Mouse (Mus musculus): Measurements from ENCODE around the gene Paics.
"Not testable (repeated sequence)": the region's sequence is repeated elsewhere in the genome, so short reads cannot be mapped to it uniquely, and the experiment has no call there.

Paics gene

GRCm38 (mm10) chr5:76951106-76952027, at the start of gene Paics, which contains the start of gene Ppat:
Gene Paics, plus strand, starts transcription at chr5:76951307.
Gene Ppat, minus strand, starts transcription at chr5:76951578.
- DNase-seq (ENCODE audit: low spot score): peak; percentile 99

DNA sequence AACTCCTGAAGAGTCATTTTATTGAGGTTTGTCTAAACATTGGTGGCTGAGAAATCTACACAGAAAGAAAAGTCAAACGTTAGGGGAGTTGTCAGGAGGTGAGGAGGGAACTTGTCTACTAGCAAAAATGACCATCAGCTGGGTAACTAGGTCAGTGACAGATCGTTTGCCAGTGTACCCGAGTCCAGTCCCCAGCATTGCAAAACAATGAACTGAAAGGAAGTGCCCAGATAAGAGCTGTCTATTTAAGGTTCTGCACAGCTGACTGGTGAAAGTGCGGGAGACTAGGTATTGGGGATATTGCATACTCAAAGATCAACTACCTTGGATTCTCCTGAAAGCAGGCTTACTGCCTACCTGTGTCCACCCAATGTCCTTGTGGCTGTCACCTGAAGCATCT, 49.0 kb upstream of the Paics start:
- no peak for DNase-seq (ENCODE audit: low spot score)

DNA sequence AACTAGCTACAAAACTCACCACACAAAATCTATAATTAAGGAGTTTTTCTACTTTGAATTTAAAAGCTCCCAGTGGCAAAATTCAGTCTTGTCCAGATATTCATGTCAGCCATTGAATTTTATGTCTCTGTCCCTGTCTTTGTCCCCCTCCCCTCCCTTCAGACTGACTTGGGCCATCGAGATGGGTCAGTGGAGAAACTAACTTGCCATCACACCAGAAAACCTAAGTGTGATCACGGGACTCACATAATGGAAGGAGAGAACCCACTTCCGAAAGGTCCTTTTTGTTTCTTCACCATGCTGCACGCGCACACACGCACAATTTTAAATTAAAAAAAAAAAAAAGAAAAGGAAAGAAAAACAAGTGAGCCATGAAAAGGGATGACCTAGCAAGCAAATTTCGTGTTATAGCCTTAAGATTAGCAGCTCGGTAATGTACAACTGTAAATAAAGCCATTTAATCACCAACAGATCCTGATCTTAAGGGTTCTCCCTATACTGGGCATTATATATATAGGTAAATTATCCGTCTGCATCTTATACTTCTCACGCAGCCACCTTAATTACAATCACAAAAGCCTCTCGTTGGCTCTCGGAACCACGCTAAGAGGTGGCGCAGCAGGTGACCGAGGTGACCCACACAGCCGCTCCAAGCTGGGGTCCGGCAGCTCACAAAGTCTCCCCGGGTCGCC, 46.2 kb upstream of the Paics start:
- DNase-seq (ENCODE audit: low spot score): no peak

- DNase-seq (ENCODE audit: low spot score): peak; percentile 96
Observed at GRCm38 (mm10) chr5:76905405-76906154, 45.5 kb upstream of the Paics start, which contains the start of gene Aasdh. Gene Aasdh, minus strand, starts transcription at chr5:76905514.

DNA sequence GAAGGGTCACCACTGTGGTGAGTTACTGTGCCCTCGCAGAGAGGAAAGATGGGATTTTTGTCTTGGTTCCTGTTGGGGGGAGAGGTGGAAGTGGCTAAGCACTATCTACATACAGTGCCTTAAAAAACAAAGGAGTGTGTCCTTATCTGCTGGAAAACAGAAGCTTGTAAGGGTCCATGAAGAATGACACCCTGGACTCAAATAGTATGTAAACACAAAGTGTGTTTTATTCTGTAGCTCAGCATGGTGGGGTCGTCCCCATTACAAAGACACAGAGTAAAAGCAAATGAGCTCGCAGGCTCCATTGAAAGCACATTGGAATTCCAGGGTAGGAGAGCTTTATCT, 45.0 kb upstream of the Paics start:
- peak; percentile 19 for DNase-seq (ENCODE audit: low spot score)

DNA sequence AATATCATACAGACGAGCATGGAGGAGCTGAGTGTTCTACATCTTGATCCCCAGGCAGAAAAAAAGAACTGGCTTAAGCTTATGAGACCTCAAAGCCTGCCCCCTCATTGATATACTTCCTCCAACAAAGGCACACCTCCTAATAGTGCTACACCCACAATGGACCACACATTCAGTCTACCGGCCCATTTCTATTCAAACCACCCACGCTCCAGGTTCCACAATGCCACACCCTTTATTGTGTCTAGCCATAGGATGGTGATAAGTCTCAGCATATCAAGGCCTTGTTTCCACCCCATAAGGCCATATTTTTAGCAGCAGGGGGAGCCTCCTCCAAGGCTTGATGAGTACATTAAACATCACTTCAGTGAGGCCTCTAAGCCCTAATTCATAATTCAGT, 40.3 kb upstream of the Paics start:
- no peak for DNase-seq (ENCODE audit: low spot score)

DNA sequence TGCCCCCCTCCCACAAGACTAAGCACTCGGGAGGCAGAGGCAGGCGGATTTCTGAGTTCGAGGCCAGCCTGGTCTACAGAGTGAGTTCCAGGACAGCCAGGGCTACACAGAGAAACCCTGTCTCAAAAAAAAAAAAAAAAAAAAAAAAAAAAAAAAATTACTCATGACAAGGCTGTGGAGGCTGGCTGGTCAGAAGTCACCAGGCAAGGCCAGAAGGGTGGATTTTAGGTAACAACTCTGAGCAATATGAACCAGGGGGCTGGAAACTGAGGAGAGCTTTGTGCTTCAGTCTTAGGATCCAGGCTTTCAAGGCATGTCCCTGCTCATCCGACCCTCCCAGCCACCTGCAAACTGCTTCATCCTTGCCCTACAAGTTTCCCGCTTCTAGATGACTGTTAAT, 38.6 kb upstream of the Paics start:
- not testable (repeated sequence) for DNase-seq (ENCODE audit: low spot score)

- no peak for DNase-seq (ENCODE audit: low spot score)
Observed at GRCm38 (mm10) chr5:76922833-76923232, 28.3 kb upstream of the Paics start.

DNA sequence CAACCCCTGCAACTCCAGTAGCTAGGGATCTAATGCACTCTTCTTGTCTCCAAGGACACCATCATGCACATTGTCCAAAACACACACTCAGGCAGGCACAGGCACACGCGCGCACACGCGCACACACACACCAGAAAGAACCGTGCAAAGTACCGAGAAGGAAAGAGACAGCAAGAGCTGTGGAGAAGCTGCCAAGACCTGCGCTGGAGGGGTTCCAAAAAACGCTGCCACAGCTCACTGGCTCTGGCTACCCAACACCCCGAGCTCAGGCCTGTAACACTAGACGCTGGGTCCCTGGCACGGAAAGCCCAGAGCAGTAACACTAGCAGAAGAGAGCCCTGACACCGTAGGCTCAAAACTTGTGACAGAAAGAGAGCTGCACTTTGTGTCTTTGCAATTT, 27.7 kb upstream of the Paics start:
- DNase-seq (ENCODE audit: low spot score): no peak

DNA sequence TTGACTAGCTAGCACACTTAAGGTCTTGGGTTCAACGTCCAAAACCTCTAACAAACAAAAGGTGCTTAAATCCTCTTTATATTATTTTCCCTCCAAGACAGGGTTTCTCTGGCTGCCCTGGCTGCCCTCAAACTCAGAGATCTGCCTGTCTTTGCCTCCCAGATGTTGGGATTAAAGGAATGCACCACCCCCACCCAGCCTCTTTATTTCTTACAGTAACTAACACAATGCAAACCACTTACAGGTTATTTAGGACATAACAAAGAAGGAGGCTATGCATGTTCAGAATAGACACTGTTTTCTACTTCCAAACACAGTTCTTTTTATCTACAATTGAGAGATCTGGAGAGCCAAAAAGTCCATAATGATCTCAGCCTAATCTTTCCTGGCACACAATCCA, 26.8 kb upstream of the Paics start:
- DNase-seq (ENCODE audit: low spot score): no peak

DNA sequence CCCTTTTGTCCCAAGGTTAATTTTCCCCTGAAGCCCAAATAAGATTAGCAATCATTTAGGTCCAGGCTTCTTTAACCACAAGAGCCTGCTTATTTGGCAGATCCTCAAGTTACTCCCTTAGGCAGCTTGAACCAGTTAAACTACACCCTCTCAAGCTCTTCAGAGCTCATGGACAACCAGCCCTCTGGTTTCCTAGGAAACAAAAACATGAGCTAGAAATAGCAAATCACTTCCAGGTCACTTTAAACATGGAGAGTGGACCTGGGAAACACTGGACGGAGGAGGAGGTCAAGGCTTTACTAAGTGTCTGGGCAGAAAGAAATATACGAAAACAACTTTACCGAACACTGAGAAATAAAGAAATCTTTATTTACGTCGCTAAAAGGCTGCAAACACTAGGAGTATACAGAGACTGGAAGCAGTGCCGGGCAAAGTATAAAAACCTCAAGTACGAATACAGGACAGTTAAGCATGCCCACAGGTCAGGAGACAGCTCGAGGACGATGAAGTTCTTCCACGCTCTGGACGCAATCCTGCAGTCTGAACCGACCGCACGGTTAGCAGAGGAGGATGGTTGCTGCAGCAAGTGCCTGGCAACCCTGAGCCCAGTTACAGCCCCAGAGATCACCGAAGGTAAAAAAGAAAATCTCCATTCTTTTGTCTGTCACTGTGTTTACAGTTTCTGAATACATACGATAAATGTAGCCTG, 22.8 kb upstream of the Paics start:
- no peak for DNase-seq (ENCODE audit: low spot score)

- DNase-seq (ENCODE audit: low spot score): no peak
Observed at GRCm38 (mm10) chr5:76929180-76929877, 21.8 kb upstream of the Paics start.

- DNase-seq (ENCODE audit: low spot score): no peak
Observed at GRCm38 (mm10) chr5:76939717-76940116, 11.4 kb upstream of the Paics start.

GRCm38 (mm10) chr5:76941975-76942374, 9.1 kb upstream of the Paics start:
- no peak for DNase-seq (ENCODE audit: low spot score)

DNA sequence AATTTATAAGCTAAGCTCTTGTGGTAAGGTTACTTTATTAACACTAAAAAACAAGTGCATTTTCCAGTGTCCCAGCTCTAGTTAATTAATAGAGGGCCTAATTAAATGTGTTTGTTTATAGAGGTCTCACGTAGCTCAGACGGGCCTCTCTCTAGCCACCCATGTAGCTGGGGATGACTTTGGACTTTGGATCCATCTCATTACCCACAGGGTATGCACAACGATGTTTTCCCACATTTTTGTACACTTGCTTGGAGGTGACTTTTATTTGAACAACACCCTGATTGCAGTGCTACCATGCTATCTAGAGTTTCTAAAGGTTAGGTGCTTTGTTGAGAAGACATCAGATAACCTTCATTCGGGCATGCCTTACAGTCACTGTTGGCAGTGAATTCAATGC, 8.6 kb upstream of the Paics start:
- no peak for DNase-seq (ENCODE audit: low spot score)

GRCm38 (mm10) chr5:76944965-76945677, 6.0 kb upstream of the Paics start:
- no peak for DNase-seq (ENCODE audit: low spot score)

DNA sequence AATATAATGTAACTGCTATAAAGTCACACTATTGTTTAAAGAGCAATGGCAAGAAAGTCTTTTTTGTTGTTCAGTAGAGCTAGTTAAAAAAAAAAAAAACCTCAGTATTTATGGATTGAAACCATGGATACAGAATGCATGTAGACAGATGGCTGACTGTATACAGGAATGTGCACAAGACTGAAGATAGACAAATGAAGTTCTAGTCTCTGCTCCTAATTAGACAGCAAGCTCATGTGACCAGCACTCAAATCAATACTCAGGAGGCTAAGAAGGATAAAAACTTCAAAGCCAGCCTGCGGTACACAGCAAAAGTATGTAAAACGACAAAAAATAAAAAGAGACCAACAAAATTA, 5.5 kb upstream of the Paics start:
- DNase-seq (ENCODE audit: low spot score): no peak

DNA sequence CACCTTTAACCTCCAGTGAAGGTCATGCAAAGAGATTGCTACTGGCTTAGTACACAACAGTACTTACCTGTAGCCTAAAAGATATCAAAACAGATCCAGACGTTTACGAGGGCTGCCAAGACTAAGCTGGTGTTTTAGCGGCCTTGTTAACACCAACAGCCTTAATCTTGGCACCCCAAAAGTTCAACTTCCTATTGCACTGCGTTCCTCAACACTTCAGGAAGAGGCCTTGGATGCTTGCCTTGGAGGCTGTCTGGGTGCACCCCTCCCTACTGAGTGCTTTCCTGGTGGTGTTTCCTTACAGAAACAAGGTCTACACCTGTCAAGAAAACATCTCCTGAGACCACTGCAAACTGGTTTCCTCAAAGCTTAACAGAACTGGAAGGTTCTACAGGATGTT, 4.0 kb upstream of the Paics start:
- no peak for DNase-seq (ENCODE audit: low spot score)

DNA sequence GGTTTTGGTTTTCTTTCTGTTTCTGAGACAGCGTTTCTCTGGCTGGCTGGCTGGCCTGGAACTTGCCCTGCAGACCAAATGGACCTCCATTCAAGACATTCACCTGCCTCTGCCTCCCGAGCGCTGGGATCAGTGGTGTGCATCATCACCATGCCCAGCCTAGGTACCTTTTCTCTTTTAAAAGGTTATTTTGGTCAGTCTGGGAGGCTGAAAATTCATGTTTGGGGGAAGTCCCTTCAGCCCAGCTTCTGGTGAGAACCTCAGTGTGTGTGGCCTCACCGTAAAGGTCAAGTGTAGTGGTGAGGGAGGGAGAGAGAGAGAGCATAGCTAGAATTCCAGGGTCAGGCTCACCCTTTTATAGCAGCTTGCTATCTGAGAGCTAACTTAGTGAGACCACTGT, 3.3 kb upstream of the Paics start:
- DNase-seq (ENCODE audit: low spot score): no peak

- DNase-seq (ENCODE audit: low spot score): peak; percentile 41
Observed at GRCm38 (mm10) chr5:76950343-76951105, 583 bp upstream of the Paics start.
